Mouse (Mus musculus): Measurements from ENCODE around the gene Zfand3.

Zfand3 gene

DNA sequence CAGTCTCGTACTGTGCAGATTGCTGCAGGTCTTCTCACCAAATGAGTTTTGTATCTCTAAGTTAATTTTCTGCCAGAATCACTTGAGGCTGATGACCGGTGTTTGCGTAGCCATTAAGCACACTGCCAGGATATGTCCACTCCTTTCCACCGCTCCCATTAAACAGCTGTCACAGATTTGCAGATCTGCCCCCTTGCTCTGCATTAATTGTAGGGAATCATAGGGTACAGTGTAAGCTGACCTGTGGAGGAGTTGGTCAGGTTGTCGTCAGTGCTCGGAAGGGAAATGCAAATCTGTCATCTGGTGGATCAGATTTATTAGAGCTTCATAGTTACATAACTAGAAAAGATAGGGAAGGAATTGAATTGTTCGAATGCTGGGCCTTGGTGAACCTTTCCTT is 106.1 kb downstream of the Zfand3 start:
- DNase-seq (ENCODE audit: low spot score): no peak

DNA sequence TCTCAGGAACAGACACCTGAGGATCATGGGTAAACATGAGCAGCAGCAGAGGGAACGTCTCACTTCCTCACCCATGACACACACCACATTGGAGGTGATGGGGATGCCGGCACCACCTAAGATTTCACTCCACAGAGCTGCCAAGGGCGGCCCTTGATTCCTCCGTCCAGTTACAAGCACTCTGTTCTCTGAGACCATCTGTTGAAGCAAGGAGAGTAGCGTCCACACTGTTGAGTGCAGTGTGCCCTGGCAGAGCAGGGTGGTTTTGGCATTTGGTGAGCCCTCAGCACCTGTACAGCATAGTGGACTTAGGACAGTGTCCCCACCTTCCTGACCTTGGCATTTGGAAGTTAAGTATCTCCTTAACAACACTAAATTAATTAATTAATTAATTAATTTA is 107.0 kb downstream of the Zfand3 start:
- DNase-seq (ENCODE audit: low spot score): no peak

DNA sequence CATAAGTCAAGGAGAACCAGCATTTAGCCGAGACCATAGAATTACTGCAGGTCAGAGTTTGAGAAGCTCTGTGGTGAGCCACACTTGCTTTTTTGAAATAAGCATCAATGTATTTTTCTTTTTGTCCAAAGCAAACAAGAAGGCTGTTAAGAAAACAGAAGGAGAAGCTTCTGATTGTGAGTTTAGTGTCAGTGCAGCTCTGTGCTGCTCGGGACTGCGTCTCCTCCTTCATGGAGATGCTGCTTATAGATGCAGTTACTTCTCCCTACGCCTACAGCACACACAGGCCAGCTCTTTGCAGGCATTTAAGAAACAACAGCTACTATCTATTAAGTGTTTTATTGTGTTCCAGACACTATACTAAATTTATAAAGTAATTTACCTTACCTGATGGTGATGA is 107.5 kb downstream of the Zfand3 start:
- DNase-seq (ENCODE audit: low spot score): no peak

DNA sequence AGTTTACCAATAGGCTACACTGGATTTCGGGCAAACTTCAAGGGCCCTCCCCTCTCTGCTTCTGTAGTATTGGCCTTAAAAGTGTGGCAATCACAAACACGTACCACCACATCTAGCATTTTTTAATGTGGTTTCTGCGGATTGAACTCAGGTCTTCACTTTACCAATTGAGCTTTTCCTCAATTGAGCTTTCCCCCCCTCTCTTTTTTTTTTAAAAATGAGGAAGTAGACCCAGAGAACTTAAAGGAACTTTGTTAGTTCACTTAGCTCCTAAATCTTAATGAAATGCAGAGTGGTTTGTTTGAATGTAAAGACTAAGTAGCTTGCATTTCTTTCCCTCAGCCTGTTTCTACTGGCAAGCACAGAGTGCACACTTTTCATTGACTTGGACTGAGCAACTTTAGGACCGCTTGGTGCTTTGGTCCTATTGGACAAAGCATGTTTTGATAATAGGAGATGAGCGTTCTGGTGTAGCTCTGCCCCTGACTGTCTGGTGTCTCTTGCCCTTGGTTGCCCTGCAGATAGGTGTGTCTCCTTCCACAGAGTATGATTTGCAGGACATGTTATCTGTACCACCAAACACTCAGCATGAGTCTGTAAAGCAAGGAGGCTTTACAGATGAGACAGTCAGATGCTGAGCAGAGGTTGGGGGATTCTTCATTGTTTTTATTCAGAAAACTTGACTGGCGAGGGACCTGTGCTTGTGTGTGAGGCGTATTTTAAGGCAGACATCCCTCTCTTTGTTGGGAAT is 108.2 kb downstream of the Zfand3 start:
- DNase-seq (ENCODE audit: low spot score): no peak

DNA sequence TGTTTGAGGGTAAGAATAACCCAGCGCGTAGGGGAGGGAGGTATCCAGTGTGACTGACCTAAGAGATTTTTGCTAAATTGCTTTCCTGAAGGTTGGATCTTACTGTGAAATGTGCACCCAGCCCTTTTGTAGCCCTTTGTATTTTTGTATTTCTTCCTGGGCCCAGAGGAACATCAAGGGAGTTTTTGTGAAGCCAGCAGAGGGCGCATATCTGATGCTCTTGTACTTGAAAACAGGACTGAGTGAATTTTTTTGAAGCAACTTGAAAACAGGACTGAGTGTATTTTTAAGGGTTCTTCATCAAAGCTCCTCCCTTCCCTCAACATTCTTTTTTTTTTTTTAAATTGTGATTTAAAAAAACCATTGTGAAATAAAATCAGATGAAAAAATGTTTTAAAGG is 110.2 kb downstream of the Zfand3 start:
- peak; percentile 54 for DNase-seq (ENCODE audit: low spot score)

DNA sequence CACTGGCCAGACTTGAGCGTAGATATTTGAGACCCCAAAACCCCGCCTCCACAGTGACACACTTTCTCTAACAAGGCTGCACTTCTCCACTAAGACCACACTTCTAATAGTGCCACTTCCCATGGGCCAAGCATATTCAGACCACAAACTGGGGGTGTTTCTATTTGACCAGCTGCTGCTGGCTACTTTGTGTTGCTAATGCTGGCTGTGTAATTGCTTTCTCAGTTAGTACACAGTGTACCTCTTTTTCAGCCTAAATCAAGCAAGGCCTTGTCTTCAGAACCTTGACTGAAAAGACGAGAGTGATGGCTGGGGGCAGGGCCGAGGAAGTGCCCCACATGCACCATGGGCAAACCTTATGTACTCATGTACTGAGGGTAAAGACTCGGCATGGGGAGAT is 111.7 kb downstream of the Zfand3 start:
- DNase-seq (ENCODE audit: low spot score): peak; percentile 17

DNA sequence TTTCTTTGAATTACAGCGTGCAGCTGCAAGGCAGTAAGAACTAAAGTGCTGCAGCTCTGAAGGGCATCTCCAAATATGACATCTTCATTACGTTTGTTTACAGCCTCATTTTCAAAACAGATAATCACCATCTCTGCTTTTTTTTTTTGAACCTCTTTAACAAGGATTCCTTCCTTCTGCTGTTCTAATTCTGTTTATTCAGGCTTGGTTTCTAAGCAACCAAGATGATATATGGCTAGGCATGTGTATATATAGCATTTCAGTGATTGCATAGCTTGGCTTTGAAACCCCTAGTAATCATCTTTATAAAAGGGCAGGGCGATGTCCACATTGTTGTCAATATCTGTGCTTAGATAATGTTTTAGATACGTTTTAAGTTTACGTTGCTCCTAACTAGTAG is 113.5 kb downstream of the Zfand3 start:
- no peak for DNase-seq (ENCODE audit: low spot score)

DNA sequence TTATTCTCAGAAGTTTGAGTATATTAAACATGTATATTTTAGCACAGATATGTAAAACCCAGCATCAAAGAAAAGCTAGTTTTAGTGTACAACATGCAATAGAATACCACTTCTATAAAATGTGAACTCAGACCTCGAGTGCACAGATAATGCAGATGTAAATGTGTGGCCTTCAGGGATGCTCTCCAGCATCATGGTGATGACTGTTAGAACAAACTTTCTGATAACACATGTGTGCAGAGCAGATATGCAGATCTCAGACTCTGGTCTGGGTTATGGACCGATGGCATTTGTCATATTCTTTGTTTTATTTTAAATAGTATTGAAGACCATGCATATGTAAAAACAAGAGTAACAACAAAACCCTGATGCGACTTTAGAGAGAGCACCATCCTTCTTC is 117.7 kb downstream of the Zfand3 start:
- no peak for DNase-seq (ENCODE audit: low spot score)

DNA sequence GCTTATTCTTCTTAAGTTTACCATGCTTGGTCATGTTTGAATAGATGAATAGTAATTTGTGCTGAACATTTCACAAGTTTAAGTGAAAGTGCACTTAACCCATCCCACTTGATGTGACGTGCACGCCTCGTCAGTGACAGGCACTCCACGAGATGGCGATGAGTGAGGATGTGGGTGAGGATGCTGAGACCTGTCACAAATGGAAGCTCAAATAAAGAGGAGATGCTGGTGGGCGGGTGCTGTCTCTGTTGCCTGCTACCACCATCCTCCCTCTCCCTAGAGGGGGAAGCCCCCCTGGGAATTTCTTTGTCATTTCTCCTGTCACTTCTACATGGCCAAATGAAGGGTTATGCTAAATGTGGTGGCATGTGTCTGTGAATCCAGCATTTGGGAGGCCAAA is 123.9 kb downstream of the Zfand3 start:
- DNase-seq (ENCODE audit: low spot score): no peak

DNA sequence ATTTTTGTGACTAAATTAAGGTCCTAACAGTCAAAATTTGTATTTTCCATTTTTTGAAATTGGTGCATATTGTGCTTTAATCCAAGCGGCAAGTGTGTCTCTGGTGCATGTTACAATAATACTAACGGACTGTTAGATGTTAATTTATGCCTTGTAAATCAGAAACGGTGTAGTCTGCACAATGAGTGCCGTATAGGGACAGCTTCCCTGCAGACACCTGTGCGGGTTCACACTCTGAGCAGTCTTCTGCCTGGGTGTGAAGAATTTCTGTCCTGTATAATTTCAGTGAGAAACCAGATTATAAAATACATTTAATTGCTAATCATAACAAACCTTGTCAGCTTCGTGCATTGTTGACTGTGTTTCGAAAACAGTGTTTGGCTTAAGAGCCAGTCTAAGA is 124.7 kb downstream of the Zfand3 start:
- no peak for DNase-seq (ENCODE audit: low spot score)

DNA sequence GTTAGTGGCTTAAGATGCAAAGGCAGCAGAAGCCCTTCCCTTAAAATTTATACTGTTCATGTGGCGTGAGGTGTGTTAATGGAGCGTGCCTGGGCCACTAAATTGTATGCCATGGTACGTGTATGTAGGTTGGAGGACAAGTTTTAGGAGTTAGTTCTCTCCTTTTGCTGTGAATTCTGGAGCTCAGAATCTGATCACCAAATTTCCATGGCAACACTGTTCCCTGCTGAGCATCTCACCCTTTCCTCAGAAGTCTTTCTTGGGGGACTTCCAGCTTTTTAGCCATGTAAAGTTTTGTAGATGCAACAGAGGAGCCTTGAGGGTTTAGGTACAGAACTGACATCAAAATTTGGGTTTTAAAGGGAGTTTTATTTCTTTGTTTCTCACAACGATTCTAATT is 125.8 kb downstream of the Zfand3 start:
- no peak for DNase-seq (ENCODE audit: low spot score)

DNA sequence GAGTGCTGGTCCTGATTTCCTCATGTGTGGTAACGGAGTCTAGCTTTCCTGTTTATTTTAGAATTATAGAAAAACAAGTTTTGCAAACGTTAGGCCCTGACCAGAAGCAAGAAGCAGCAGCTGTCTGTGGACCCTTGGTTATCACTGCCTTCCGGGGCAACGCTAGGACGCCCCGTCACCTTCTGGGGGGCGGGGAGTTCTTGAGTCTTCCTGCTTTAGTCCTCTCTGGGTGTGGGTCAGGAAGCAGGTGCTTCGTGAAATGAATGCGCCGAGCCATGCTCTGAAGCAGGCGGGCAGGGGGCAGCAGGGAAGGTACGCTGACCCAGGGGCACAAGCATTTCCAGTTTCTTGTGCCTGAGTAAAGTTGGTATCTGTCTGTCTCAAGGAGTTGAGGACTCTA is 129.1 kb downstream of the Zfand3 start:
- no peak for DNase-seq (ENCODE audit: low spot score)

DNA sequence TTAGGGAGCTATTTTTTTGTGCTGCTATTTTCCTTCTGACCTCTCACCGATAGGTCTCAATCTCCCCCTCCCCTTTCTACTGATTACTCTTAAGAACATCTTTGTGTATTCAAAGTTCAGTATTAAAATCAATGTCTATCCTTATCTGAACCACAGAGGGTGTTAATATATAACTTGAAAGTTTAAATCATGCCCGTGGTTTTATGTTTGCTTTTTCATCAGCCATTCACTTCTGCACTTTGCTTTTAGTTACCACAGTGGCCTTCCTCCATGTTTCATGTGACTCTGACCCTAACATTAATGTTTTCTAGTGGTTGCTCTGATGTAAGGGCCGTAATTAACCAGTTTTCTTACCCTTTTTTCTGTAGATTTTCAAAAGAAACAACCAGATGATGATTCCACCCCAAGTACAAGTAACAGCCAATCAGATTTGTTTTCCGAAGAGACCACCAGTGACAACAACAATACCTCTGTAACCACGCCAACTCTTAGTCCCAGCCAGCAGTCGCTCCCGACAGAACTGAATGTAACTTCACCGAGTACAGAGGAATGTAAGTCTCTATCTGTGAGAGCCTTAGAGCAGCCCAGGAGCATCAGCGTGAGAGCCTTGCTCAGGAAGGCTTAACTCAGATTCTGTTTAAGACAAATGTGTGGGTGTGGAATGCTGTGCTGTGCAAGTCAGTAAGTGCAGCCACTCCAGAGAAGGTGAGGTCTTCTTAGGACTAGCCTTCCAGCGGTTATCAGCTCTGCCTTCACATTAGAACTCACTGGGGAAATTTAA is 130.6 kb downstream of the Zfand3 start:
- DNase-seq (ENCODE audit: low spot score): no peak

DNA sequence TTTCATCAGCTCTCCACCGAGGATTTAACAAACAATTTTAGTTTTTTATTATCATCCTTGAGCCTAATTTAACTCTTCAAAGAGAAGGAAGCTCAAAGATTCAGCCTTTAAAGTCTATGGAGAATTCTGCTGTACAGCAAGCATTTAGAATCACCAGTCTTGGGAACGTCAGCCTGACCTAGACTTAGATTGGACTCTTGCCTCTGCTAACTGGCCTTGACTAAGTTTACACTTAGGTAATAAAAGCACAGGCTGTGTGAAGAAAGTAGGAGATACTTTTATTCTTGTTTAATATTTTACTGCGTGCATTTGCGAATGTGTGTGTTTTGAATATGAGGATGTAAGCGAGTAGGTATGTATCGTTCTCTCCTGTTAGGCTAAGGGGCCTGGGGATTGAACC is 131.4 kb downstream of the Zfand3 start:
- DNase-seq (ENCODE audit: low spot score): no peak

DNA sequence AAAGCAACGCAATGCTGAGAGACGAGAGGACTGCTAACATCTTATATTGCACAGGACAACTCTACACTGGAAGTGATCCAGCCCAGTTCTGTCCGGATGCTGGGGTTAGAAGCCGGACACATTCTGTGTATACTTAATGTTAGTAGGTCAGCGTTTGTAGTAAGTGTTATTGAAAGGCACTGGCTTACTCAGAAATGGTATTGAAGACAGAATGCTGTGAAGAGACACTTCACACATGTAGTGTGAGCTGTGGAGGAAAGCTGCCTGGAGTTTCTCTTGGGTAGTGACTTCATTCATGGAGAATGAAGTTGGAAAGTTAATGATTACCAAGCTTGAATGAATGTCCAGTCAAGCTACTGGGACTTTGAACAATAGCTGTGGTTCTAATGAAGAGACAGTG is 132.2 kb downstream of the Zfand3 start:
- DNase-seq (ENCODE audit: low spot score): no peak

DNA sequence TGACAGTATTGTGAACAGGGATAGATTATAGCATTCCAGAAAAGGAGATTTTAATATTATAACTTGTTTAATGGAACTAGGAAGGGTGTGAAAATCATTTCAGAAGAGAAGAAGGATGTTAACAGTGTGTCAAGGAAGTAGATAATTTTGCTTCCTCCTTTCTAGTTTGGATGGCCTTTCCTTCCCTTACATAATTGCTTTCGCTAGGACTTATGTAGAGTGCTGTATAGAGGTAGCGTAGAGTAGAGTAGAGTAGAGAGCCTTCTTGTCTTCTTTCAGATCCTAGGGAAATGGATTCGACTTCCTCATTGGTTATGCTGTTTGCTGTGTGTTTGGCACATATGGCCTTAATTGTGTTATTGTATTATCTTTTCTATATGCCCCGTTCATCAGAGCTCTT is 132.6 kb downstream of the Zfand3 start:
- no peak for DNase-seq (ENCODE audit: low spot score)

DNA sequence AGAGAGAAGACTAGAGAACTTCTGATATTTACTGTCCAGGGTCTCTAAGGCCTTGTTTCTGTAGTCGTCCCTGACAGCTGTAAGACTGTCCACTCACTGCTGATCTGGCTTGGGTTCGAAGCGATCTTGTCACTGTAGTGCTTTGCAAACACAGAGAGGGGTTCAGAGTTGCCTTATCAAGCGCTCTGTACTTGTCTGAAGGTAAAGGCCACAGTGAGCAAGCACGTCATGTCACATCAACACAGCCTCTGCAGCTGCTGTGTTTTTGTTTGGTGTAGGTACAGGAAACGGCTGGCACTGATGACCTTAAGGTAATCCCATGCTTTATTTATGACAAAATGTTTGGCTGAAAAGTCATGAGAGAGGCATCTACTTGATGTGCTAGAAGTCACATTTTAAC is 139.6 kb downstream of the Zfand3 start:
- no peak for DNase-seq (ENCODE audit: low spot score)

DNA sequence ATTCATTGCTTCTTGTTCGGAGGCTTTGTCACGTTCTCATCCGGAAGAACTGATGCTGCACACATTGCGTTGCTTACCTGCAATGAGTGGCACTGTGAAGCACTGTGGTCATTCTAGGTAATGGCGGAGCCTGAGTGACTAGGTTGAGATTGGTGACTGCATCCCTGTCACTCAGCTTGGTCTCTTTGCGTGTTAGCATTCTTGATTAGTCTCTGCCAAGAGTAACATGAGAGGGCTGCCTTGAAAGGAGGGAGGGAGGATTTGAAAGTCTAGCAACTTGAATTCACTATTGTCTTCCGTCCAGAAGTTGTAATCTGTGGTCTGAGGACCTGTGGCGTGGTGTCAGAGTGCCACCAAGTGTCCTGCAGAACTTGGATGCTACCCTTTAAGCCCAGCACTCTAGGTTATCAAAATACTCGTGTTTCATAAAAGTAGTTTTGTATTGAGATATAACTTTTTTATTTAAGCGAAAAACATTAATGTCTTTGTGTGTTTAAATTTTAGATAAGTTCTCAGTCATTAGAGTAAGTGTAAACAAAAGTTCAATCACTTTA is 141.1 kb downstream of the Zfand3 start:
- peak; percentile 14 for DNase-seq (ENCODE audit: low spot score)

DNA sequence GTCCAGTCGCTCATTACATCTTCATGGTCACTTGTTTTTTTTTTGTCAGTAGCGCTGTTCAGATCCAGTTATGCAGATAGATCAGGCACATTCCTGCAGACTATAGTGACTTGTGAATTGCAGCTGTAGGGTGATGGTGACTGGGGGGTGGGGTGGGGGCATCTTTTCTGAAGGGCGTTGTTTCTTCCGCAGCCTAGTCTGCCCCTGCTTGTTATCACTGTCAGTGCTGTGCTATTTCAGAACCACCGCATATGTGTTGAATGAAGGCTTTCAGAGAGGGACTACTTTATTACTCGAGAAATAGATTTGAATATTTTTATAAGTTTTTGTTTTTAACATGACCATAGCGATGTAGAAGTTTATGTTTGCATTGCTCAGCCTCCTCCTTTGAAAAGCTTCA is 142.0 kb downstream of the Zfand3 start:
- DNase-seq (ENCODE audit: low spot score): no peak

DNA sequence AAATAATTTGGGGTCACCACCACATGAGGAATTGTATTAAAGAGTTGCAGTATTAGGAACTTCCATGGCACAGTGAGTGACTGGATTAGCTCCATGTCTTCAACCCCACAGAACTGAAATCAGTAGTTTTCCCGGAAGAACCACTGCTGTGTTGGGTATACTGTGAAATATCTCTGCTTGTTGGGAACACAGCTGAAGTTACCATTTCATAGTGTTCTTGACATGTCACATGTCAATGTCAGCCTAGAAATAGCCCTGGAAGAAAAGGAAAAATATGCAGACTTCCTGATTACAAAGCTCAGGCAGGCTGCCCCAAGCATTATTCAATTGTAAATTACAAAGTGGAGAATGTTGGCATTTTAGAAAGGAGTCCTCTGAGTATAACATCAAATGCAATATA is 143.4 kb downstream of the Zfand3 start:
- no peak for DNase-seq (ENCODE audit: low spot score)

DNA sequence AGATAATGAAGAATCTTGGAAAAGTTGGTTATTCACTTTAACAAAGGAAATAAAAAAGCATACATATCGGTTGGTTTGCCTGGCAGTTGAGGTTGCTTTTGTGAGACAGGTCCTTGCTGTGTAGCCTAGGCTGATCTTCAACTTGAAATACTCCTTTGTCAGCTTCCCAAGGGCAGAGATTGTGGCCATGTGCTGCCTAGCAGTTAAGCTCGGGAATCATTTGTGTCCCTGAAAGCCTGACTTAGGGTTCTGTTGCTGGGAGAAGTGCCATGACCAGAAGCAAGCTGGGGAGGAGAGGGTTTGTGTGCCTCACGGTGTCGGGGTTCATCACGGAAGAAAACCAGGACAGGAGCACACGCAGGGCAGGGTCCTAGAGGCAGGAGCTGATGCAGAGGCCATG is 143.8 kb downstream of the Zfand3 start:
- DNase-seq (ENCODE audit: low spot score): no peak

DNA sequence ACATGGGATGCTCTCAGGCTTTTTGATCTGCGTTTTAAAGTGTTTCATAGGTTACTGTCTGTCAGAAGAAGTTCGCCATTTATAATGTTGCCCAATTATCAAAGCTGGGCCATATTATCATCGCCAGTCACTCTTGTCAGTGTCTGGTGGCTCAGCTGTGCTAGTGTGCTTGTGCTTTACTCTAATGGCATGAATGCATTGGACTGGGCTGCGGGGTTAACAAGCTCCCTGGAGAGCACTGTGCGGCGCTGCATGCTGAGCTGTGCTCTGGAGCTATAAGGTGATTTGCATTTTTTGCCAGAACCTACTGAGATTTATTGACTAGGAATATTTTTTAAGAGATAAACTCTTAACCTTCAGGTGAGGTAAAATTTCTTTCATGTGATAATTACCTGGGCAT is 145.4 kb downstream of the Zfand3 start:
- no peak for DNase-seq (ENCODE audit: low spot score)

DNA sequence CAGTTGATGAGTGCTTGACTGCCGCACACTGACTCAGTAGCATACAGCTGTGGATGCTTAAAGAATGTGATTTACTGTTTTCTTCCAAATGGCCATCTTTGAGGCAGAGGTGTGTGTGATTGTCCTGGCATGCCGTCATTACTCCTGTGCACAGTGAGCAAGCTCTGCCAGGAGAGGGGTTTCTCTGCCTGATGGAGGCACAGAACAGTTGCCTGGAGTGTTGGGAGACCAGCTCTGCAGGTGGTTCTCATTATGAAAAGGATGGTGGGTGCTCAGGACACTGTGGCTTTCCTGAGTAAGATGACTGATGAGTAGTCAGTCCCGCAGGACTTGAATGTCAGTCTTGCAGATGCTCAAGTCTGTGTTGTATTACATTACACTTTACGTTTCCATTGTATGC is 149.6 kb downstream of the Zfand3 start:
- peak; percentile 14 for DNase-seq (ENCODE audit: low spot score)

DNA sequence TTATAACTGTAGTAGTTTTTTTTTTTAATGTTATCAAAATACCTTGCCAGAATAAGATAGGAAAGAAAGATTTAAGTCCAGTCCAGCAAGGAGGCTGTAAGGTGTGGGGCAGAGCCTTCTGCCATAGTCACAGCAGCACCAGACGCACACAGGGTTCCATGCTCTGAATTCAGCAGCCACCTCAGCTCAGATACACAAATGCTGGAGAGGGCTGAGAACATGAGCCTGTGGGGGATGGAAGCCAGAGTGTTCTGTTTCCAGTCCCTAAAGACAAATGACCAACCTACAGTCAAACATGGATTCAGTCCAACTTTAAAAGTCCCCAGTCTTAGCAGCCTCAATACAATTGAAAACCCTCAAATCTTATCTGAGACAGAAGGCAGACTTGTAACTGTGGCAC is 150.3 kb downstream of the Zfand3 start:
- DNase-seq (ENCODE audit: low spot score): no peak

Measured in embryo, embryonic 10.5 days (tissue).